Mouse (Mus musculus): ENCODE results near the gene Zbtb49. TPM values are rescaled to one million over a fixed set of nuclear protein-coding genes. Genes with fewer than 3 reads are reported as not detected.

The Zbtb49 gene
- total RNA-seq, 4 experiments from 2014 or later, result 9.3 to 14.1 (median 12.2) TPM

DNA sequence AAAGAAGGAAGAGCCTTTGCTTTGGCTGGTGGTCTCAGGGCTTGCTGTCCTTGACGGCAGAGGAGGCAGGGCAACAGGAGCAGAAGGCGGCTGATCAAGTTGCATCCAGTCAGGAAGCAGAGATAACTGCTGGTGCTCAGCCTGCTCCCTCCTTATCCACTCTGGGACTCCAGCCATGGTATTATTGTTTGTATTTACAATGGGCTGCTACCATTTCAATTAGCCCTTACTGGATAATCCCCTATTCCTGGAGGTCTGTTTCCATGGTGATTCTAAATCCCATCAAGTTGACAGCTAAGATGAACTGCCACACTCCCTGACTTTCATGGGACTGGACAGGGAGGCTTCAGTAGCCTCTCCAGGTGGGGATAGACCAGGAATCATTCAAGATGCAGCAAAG, 25.3 kb downstream of the Zbtb49 start:
- DNase-seq, result no peak

- DNase-seq, result no peak
Measured at GRCm38 (mm10) chr5:38190907-38191306, 29.4 kb downstream of the Zbtb49 start.

GRCm38 (mm10) chr5:38187006-38187405, 33.3 kb downstream of the Zbtb49 start:
- no peak for DNase-seq

DNA sequence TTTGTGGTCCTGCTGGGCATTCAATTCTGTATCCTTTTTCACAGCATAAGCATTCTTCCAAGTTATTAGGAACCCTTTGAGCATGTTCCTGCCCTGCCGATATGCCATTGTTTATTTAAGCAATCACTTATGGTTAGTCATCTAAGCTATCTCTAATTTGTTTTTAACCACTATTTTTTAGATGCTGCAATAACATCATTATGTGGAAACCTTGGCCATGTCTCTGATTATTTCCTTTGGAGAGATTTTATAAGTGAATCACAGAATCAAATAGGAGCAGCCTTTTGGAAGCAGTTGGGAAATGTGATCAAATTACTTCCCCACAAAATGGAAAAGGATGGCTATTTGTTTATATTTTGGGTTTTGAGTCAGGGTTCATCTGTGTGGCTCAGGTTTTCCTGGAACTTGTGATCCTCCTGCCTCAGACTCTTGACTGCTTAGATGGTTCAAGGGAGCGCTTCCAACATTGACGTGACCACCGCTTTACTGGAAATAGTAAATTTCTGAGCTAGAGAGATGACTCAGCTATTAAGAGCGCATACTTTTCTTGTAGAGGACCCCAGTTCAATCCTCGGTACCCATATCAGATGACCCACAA, 35.5 kb downstream of the Zbtb49 start:
- DNase-seq, result no peak

- DNase-seq, result no peak
Measured at GRCm38 (mm10) chr5:38174256-38174912, 45.9 kb downstream of the Zbtb49 start.

DNA sequence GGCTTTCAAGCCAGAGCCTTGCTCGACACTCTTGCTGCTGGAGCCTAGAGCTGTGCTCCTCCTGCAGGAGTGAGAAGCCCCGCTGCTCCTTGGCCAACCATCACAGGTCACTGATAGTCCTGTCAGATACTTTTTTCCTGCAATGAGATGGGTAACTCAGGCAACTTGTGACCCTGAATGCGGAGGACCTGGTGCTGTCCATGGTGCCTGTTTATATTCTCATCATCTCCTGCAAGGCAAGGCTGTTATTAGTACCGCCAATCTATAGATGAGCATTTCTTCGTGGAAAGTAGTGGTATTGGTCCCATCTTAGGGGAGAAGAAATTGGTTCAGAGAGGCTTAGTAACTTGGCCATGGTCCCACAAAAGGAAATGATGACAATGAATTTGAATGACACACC, 46.5 kb downstream of the Zbtb49 start:
- DNase-seq, result no peak

DNA sequence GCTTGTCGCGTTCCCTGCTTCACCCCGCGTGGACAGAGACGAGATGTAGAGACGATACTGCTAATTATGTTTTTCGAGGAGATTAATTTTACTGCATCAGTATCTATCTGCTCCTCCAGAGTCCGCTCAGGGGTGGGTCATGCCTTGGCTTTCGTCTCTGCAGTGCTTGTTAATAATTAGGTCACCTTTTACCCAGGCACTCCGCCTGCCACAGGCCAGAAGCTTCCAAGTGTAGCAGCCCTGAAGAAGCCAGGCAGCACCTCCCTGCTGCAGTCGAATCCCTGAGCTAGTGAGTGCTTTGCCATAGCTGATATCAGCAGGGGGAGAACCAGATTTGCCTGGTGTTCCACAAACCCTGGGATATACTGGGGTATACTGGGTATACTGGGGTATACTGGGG, 51.8 kb downstream of the Zbtb49 start:
- no peak for DNase-seq

GRCm38 (mm10) chr5:38159634-38160413, 60.4 kb downstream of the Zbtb49 start, which contains the start of gene Nsg1:
Gene Nsg1, minus strand, starts transcription at chr5:38159907.
- DNase-seq, result no peak

GRCm38 (mm10) chr5:38158947-38159633, 61.2 kb downstream of the Zbtb49 start:
- peak; percentile 34 for DNase-seq

GRCm38 (mm10) chr5:38158501-38158946, 61.7 kb downstream of the Zbtb49 start:
- no peak for DNase-seq

DNA sequence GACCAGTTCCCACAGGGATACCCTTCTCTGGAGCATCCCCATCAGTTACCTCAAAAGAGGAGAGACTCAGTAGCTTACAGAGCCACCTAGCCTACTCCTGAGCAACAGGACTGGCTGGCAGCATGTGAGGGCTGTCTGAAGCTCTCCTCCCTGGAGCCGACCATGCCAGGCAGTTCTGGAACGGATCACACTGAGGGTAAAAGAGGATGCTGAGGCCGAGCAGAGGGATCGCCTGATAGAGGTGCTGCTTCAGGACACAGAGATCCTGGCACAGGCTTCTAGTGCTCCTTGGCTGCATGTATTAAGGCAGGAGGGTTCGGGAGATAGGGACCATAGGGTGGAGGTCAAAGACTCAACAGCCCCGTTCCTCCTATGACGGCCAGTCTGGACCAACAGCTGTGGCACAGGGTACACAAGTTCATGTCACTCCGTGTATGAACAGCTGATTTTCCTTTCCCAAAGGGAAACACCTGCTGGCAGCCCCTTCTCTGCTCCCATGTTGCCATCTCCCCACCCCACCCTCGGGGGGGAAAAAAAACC, 62.7 kb downstream of the Zbtb49 start:
- no peak for DNase-seq

DNA sequence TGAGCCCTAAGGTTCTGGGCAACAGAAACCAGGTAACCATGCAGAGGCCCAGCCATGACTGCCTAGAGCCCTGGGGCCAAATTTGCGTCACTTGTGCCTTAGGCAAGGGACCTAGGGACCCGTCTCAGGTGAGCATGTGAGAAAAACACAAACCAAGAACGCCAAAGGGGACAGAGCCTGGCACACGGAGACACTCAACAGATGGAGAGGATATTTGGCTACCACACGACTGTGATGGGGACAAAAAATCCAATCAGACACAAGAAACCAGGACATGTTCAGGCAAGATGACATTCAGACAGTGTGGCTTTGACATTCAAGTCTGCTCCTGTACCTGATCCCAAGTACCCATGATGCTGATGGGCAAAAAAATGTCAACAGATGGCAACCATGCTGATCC, 66.6 kb downstream of the Zbtb49 start:
- no peak for DNase-seq

DNA sequence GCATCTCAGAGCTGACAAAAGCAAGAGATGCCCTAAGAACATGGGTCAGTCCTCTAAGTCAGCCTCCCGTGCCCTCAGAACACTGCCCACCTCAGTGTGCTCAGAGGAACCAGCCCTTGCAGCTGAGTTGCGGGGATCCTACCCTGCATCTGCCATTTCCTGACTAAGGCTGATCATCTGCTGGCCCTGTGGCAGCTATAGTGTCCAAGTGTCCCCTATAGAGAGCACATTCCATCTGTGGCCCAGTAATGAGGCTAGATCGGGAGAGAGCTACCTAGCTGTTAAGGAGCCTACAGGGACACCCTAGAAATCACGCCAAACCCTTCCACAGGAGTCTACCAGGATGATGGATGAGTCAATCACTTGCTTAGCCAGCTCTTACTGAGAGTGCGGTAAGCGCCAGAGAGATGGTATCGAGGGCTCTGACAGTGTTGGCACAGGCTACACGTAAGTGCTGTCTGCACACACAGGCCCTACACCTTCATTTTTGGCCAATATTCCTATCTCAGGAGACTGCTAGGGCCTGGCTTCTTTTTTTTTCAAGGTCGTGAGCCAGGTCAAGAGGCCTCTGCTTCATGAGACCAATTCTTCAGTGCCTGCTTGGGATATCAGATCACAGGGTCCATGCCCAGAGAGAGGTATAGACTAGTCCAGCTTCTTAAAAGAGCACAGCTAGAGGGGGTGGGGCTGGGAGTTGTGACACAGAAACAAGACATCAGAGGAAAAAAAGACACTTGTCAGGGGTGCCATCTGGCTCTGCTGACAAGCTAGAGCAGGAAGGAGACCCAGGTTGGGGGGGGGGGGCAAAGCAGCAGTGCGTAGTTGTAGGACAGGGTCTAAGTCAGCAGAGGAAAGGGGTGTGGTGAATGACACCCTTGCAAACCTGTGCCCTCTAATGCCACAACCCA, 67.8 kb downstream of the Zbtb49 start:
- DNase-seq, result no peak

- DNase-seq, result peak; percentile 43
Measured at GRCm38 (mm10) chr5:38151264-38151663, 69.0 kb downstream of the Zbtb49 start.

- peak; percentile 26 for DNase-seq
Measured at GRCm38 (mm10) chr5:38146524-38146923, 73.7 kb downstream of the Zbtb49 start.

GRCm38 (mm10) chr5:38140893-38141292, 79.4 kb downstream of the Zbtb49 start:
- DNase-seq, result no peak

Other genes with a start within 250 kb of the Zbtb49 start
- gene Stx18, start 181.7 kb downstream of the Zbtb49 start, total RNA-seq (2022), result 10 to 100 TPM; 33.0 to 41.3 (median 37.4) TPM
- gene Nsg1, start 60.5 kb downstream of the Zbtb49 start, total RNA-seq (2022), result 10 to 100 TPM; 46.7 to 97.5 (median 70.7) TPM
- gene Lyar, start within 50 bp of the Zbtb49 start, total RNA-seq (2022), result 10 to 100 TPM; 12.9 to 17.3 (median 13.8) TPM
- gene Tmem128, start 39.7 kb upstream of the Zbtb49 start, total RNA-seq (2022), result 10 to 100 TPM; 36.1 to 39.6 (median 37.4) TPM
- 10 to 100 TPM in 3 of 4 experiments, 1 to 10 TPM in 1; 2.6 to 26.4 (median 18.4) TPM for gene Otop1, start 55.5 kb upstream of the Zbtb49 start, total RNA-seq (2022)
- not detected for gene Drd5, start 98.9 kb upstream of the Zbtb49 start, total RNA-seq (2022)

Measured in adrenal gland, adult 8-10 months (tissue).